Mouse (Mus musculus) heart, postnatal 4 days (tissue): ENCODE measurements around the gene Pdxdc1. TPM values are rescaled to one million over a fixed set of nuclear protein-coding genes. Genes with fewer than 3 reads are reported as not detected.

Experiments
- DNase-seq: peaks from one replicate; pipeline ENCODE4 v3.0.0; 2021
- total RNA-seq, 2 experiments: library from RNA; stranded (reverse); gene quantifications; 2 replicates each; pipeline ENCODE4 v1.2.3; 2021

The Pdxdc1 gene
- total RNA-seq, 2 experiments from 2014 or later: 87.8 to 88.9 TPM

GRCm38 (mm10) chr16:13883094-13883774, 19.7 kb downstream of the Pdxdc1 start:
- no peak for DNase-seq

GRCm38 (mm10) chr16:13875483-13875882, 27.4 kb downstream of the Pdxdc1 start:
- DNase-seq: no peak

GRCm38 (mm10) chr16:13867910-13868514, 34.9 kb downstream of the Pdxdc1 start:
- peak; percentile 12 for DNase-seq

DNA sequence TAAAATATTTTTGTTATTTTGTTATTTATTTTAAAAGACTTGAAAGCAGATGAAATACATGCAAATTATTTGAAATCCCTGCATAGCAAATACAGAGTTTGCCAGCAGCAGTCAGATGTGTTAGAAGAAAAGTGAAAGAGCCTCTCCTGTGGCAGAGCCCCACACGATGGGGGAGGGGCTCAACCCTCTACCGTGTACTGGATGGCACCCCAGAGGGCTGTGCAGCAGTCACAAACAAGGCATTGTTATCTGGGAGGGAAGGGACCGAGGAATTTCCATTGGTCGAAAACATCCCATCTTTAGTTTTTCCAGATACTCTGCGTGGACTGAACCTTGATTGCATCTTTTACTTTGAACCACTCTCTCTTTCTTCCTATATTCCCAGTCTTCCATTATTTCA, 35.5 kb downstream of the Pdxdc1 start:
- peak; percentile 11 for DNase-seq

DNA sequence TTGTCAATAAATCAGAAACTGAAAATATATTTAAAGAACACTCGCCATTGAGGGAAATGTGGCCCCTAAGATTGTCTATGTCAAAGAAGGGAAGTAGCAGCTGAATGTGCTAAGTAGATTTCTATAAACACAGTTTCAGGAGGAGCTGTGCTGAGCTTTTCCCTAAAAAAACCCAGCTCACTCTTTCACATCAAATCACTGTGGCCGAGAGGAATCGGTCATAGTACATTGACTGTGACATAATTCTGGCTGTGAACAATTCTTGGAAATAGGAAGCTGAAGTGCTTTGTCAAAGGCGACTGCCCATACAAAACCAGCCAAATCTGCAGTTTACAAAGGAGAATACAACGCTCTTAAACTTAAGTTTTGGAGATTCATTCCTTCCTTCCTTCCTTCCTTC, 36.3 kb downstream of the Pdxdc1 start:
- DNase-seq: no peak

- no peak for DNase-seq
Observed at GRCm38 (mm10) chr16:13866076-13866475, 36.9 kb downstream of the Pdxdc1 start.

- no peak for DNase-seq
Observed at GRCm38 (mm10) chr16:13853886-13854285, 49.0 kb downstream of the Pdxdc1 start.

DNA sequence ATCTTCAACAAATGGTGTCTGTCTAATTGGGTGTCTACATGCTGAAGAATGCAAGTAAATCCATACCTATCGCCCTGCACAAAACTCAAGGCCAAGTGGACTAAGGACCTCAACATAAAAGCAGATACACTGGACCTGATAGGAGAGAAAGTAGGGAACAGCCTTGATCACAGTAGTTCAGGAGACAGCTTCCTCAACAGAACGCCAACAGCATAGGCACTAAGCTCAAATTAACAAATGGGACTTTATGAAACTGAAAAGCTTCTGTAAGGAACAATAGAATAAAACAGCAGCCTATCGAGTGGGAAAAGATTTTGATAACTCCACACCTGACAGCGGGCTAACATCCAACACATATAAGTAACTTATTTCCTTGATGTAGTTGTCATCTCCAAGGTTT, 51.5 kb downstream of the Pdxdc1 start:
- no peak for DNase-seq

DNA sequence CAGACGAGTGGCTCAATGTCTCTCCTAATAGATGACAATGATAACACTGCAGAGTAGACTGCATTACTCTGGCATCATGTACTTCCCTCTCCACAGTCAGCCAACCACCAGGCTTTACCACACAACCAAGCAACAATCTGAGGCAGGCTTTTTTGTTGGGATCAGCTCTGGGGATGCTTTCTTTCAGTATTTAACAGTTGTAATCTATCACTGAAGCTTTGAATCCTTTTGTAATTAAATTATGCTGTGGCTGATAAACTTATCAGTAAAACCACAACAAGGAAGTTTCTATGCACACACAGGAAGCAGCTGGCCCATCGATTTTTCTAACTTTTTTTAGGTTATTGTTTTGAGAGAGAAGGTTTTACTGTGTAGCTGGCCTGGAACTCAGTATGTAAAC, 54.6 kb downstream of the Pdxdc1 start:
- DNase-seq: no peak

GRCm38 (mm10) chr16:13846675-13847074, 56.3 kb downstream of the Pdxdc1 start:
- no peak for DNase-seq

DNA sequence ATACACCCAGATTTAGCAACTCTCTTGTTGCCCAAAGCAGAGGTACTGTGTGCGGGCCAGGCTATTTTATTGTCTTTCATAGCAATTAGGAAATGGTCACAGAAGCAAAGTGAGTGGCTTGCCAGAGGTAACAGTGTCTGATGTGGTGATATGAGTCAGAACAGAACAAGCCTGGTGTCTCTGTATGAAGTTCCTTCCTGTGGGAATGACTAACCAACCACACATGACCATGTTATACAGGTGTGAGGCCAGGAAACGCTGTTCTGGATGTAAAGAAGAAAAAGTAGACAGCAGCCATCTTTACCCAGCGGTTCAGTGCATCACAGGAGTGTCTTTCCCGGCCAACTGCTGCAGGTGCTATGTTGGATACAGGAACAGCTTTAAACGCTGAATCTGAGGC, 57.9 kb downstream of the Pdxdc1 start:
- DNase-seq: no peak

- DNase-seq: no peak
Observed at GRCm38 (mm10) chr16:13840956-13841355, 62.0 kb downstream of the Pdxdc1 start.

- DNase-seq: no peak
Observed at GRCm38 (mm10) chr16:13840056-13840455, 62.9 kb downstream of the Pdxdc1 start.

DNA sequence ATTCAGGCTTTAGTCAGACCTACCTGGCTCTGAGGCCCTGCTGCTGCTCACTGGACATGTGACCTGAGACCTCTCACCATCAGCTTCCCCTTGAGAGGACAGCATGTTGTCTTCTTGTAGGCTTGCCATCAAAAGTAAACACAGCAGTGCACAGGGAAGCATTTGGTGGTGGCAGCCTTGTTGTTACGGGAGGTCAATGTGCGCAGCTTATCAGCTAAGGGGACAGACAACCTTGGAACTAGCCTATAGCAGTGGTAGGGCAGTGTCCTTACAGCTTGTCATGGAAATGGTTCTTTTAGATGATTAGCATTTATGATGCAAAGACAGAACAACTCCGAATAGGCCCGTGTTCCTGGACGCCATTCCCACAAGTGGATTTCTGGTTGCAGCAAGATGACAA, 68.5 kb downstream of the Pdxdc1 start:
- no peak for DNase-seq

- no peak for DNase-seq
Observed at GRCm38 (mm10) chr16:13831606-13832005, 71.3 kb downstream of the Pdxdc1 start.

DNA sequence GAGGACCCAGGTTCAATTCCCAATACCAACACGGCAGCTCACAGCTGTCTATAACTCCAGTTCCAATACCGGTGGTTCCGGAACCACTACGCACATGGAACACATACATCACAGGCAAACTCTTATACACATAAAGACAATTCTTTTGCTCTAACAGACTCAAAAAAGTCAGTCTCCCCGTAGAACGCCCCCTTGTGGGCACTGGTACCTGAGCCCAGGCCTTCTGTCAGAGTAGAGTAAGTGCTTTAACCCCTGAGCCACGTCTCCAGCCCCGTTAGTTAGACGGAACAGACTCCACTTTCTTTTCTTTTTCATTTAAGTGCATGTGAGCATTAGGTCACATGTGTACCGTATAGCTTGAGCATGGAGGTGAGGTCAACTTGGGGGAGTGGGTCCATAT, 72.5 kb downstream of the Pdxdc1 start:
- DNase-seq: no peak

DNA sequence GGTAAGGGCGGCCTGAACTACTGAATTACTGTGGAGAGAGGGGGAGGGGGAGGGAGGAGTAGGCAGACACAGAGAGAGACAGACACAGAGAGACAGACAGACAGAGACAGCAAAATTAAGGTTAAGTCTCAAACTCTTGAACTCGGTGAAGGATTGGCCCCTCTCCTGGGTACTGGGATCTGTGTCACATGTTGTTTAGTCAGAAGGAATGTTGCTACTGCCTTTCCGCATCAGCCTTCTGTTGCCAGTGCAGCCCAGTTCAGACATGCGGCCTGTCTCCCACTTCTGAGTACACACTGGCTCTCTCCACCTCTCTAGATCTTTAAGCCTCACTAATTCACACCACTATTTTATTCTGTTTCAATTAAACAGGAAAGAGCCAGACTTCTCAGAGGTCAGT, 76.4 kb downstream of the Pdxdc1 start:
- DNase-seq: no peak

DNA sequence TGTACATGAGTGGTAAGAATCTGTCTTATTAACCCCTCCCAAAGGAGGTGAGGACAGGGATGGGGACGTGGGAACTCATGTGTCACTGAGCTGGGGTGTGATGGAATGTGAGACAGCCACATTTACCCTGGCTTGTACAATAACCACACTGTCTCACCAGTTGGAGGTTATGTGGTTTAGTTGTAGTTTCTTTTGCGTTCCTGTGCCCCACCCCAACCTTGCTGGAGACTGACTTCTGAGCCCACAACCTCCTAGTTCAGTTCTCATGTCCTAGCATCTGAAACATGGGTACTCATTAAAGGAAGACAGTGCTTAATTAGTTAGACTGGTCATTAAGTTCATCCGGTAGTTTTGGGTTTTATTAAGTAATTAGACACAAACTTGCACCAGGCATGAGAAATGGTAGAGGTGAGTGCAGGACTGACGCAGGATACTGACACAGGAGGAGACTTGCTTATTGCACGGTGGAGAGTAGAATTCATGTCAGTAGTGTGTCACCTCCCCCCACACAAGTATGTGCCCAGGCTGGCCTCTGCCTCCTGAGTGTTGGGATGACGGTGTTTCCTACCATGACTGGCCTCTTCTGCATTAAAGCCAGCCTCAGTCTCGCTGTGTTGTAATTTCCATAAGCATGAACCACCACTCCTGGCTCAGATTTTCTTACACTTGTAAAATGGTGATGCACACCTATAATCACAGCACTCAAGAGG, 77.0 kb downstream of the Pdxdc1 start:
- DNase-seq: no peak

- DNase-seq: no peak
Observed at GRCm38 (mm10) chr16:13820771-13821170, 82.2 kb downstream of the Pdxdc1 start.

GRCm38 (mm10) chr16:13819806-13820500, 83.0 kb downstream of the Pdxdc1 start:
- no peak for DNase-seq

DNA sequence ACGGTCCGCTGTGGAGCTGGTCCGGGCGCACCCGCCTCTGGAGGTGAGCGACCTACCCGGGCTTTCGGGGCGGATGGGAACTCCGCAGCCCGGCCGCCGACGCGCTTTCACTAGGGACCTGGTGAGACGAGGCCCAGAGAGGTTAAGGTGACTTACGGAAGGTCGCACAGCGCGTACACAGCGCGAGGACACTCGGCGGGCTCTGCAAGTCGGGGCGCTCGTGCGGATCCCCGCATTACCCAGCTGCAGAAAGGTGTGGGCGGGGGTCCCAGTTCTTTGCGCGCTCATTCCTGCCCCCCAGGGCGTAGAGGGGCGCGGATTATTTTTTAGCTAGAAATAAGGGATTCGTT, 83.6 kb downstream of the Pdxdc1 start:
- no peak for DNase-seq

DNA sequence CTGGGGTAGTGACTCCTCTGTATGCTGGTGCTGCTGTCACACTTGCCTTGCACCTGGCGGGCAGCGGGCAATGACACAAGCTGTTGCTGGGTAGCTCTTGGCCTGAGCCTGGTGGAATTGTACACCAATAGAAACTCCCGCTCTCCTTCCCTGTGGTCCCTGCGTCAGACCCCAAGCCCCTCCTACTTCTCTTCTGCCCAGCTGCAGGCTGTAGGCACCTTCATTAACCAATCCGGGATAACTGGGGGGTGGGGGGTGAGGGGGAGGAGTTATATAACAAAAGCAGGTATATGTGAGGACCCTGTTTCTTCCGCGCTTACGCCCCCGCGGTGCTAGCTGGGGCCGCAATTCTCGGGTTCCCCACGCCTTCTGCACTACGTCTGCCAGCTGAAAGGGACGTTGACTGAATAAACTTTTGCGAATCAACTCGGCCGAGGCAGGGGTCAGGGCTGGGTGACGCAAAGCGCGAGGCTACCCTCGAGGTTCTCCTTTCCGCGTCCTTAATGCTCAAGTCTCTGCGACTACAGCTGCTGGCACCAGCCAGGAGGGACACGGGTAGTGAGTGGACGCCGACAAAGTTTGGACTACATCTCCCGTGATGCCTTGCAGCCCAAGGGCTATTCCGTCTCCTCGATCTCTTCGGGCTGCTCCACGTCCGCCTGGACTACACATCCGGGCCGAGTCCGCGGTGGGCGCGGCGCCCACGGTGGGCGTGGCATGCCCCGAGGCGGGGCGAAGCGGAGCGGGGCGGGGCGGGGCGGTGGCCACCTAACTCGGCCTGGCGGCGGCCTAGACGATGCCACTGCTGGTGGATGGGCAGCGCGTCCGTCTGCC, 84.2 kb downstream of the Pdxdc1 start, which contains the start of gene Ntan1:
TSS of gene Ntan1 (plus strand) at position 286 of the 834 bp plus-strand sequence.
- DNase-seq: peak; percentile 98
